Mouse (Mus musculus) bone marrow macrophage, adult 2 months (primary cell): ENCODE results near the gene Dnajc8. TPM values are rescaled to one million over a fixed set of nuclear protein-coding genes. Genes with fewer than 3 reads are reported as not detected.
"Not testable (repeated sequence)": the region's sequence is repeated elsewhere in the genome, so short reads cannot be mapped to it uniquely, and the experiment has no call there.

ENCODE experiments used
- H3K27ac ChIP-seq: 2 replicates; pipeline ENCODE4 v1.5.1; 2012; ENCODE audit warnings: low read depth, low read length; ENCODE audit not compliant: insufficient read depth
- H3K4me1 ChIP-seq: 2 replicates; pipeline ENCODE4 v1.6.1; 2012; ENCODE audit warnings: low read length; ENCODE audit not compliant: control insufficient read depth, insufficient read depth
- H3K4me3 ChIP-seq: 2 replicates; pipeline ENCODE4 v1.5.1; 2012; ENCODE audit warnings: mild to moderate bottlenecking, low read length, moderate library complexity; ENCODE audit not compliant: insufficient read depth
- CTCF ChIP-seq: IDR thresholded peaks from 2 replicates; pipeline ENCODE4 v1.5.1; 2012; ENCODE audit warnings: low read depth, mild to moderate bottlenecking, low read length, moderate library complexity
- POLR2A ChIP-seq: IDR thresholded peaks from 2 replicates; pipeline ENCODE4 v1.6.1; 2012; ENCODE audit warnings: mild to moderate bottlenecking, low read depth, low read length, borderline replicate concordance
- polyA plus RNA-seq: library from polyadenylated mRNA; stranded (reverse); fragments of >200 nt; gene quantifications from 2 replicates; pipeline ENCODE4 v1.2.4, GENCODE M21; 2012; ENCODE audit not compliant: missing spikeins, insufficient read depth, insufficient read length

The Dnajc8 gene
- polyA plus RNA-seq, 1 experiment, result 155 TPM

- H3K4me3 ChIP-seq, result no peak overlapping the region
- TF ChIP-seq POLR2A (no peak), CTCF (no peak)
- H3K27ac ChIP-seq, result peak overlapping the region; percentile 54
- peaks cover 58% of the 10 kb centered on the region for H3K4me1 ChIP-seq
Measured at GRCm38 (mm10) chr4:132588512-132588911, 53.2 kb downstream of the Dnajc8 start.

GRCm38 (mm10) chr4:132590642-132591041 is 55.3 kb downstream of the Dnajc8 start:
- peak overlapping the region; percentile 99 for H3K27ac ChIP-seq

GRCm38 (mm10) chr4:132592958-132593357 is 57.6 kb downstream of the Dnajc8 start:
- Histone ChIP-seq H3K4me1 (peaks cover 71% of the 10 kb centered on the region), H3K4me3 (no peak overlapping the region), H3K27ac (peak overlapping the region; percentile 99)
- TF ChIP-seq CTCF (no peak), POLR2A (no peak)

More at GRCm38 (mm10) chr4:132590642-132591041, 55.3 kb downstream of the Dnajc8 start:
- TF ChIP-seq CTCF, result no peak
- TF ChIP-seq POLR2A, result no peak
- no peak overlapping the region for H3K4me3 ChIP-seq
- peaks cover 70% of the 10 kb centered on the region for H3K4me1 ChIP-seq

GRCm38 (mm10) chr4:132594191-132594590 is 58.8 kb downstream of the Dnajc8 start:
- TF ChIP-seq POLR2A, result no peak
- TF ChIP-seq CTCF, result no peak
- H3K27ac ChIP-seq, result peak overlapping the region; percentile 99
- peaks cover 62% of the 10 kb centered on the region for H3K4me1 ChIP-seq
- H3K4me3 ChIP-seq, result no peak overlapping the region

- TF ChIP-seq CTCF (no peak), POLR2A (no peak)
- no peak overlapping the region for H3K27ac ChIP-seq
- no peak overlapping the region for H3K4me3 ChIP-seq
- H3K4me1 ChIP-seq, result peaks cover 64% of the 10 kb centered on the region
Measured at GRCm38 (mm10) chr4:132598861-132599260, 63.5 kb downstream of the Dnajc8 start.

- Histone ChIP-seq H3K4me1 (peaks cover 66% of the 10 kb centered on the region), H3K27ac (peak overlapping the region; percentile 96), H3K4me3 (no peak overlapping the region)
- TF ChIP-seq CTCF (no peak), POLR2A (no peak)
Measured at GRCm38 (mm10) chr4:132599764-132600163, 64.4 kb downstream of the Dnajc8 start.

GRCm38 (mm10) chr4:132600465-132600864 is 65.1 kb downstream of the Dnajc8 start:
- Histone ChIP-seq H3K27ac (peak overlapping the region; percentile 96), H3K4me1 (peaks cover 64% of the 10 kb centered on the region), H3K4me3 (no peak overlapping the region)
- no peak for TF ChIP-seq CTCF
- no peak for TF ChIP-seq POLR2A

GRCm38 (mm10) chr4:132601242-132601641 is 65.9 kb downstream of the Dnajc8 start:
- H3K27ac ChIP-seq, result peak overlapping the region; percentile 96

More at GRCm38 (mm10) chr4:132601242-132601641, 65.9 kb downstream of the Dnajc8 start:
- not testable (repeated sequence) for H3K4me3 ChIP-seq
- H3K4me1 ChIP-seq, result peaks cover 65% of the 10 kb centered on the region

Other genes starting within 250 kb of the Dnajc8 start
- gene Rab42, start 232.2 kb upstream of the Dnajc8 start, polyA plus RNA-seq, result 1.5 TPM in 1 of 2 replicates, not detected in the other
- 21.2 and 26.1 TPM in 2 replicates for gene Trnau1ap, start 206.0 kb upstream of the Dnajc8 start, polyA plus RNA-seq
- 19.5 and 19.8 TPM in 2 replicates for gene Rcc1, start 181.9 kb upstream of the Dnajc8 start, polyA plus RNA-seq
- 18.9 and 21.2 TPM in 2 replicates for gene Phactr4, start 113.1 kb upstream of the Dnajc8 start, polyA plus RNA-seq
- 6.4 and 8.0 TPM in 2 replicates for gene Med18, start 71.6 kb upstream of the Dnajc8 start, polyA plus RNA-seq
- 12.8 and 13.8 TPM in 2 replicates for gene Sesn2, start 25.0 kb upstream of the Dnajc8 start, polyA plus RNA-seq
- gene Atpif1, start 1.9 kb upstream of the Dnajc8 start, polyA plus RNA-seq, result 539 and 589 TPM in 2 replicates
- gene Ptafr, start 28.5 kb downstream of the Dnajc8 start, polyA plus RNA-seq, result 81.4 and 91.0 TPM in 2 replicates
- gene Eya3, start 103.4 kb downstream of the Dnajc8 start, polyA plus RNA-seq, result 37.9 and 42.5 TPM in 2 replicates
- gene Xkr8, start 197.0 kb downstream of the Dnajc8 start, polyA plus RNA-seq, result 2.4 and 2.7 TPM in 2 replicates
- 8.8 and 9.1 TPM in 2 replicates for gene Smpdl3b, start 221.7 kb downstream of the Dnajc8 start, polyA plus RNA-seq
- 18.4 and 21.8 TPM in 2 replicates for gene Rpa2, start 232.8 kb downstream of the Dnajc8 start, polyA plus RNA-seq